Mouse (Mus musculus) cerebellum, adult 18-20 months (tissue): Measurements from ENCODE around the gene Etnppl.

Source experiments
- DNase-seq, 2 experiments: peaks; one replicate each; pipeline ENCODE4 v3.0.0; 2021

Gene Etnppl

GRCm38 (mm10) chr3:130617439-130617898 is at the start of gene Etnppl:
Etnppl (plus strand) TSS chr3:130617448.
- DNase-seq = peak in 1 of 2 experiments; percentile 5

GRCm38 (mm10) chr3:130568331-130569095 is 48.7 kb upstream of the Etnppl start:
- DNase-seq = no peak

GRCm38 (mm10) chr3:130573243-130573642 is 44.0 kb upstream of the Etnppl start:
- DNase-seq = no peak

- DNase-seq = peak; percentile 5 to 16
Observed at GRCm38 (mm10) chr3:130574652-130575051, 42.6 kb upstream of the Etnppl start.

- no peak for DNase-seq
Observed at GRCm38 (mm10) chr3:130576683-130577082, 40.6 kb upstream of the Etnppl start.

GRCm38 (mm10) chr3:130579501-130579900 is 37.7 kb upstream of the Etnppl start:
- no peak for DNase-seq

- DNase-seq = no peak
Observed at GRCm38 (mm10) chr3:130581577-130581976, 35.7 kb upstream of the Etnppl start.

GRCm38 (mm10) chr3:130582903-130583664 is 34.2 kb upstream of the Etnppl start:
- no peak for DNase-seq

- DNase-seq = no peak
Observed at GRCm38 (mm10) chr3:130584007-130584406, 33.2 kb upstream of the Etnppl start.

- no peak for DNase-seq
Observed at GRCm38 (mm10) chr3:130595050-130595449, 22.2 kb upstream of the Etnppl start.

GRCm38 (mm10) chr3:130601491-130601890 is 15.8 kb upstream of the Etnppl start:
- DNase-seq = no peak

- no peak for DNase-seq
Observed at GRCm38 (mm10) chr3:130607924-130608323, 9.3 kb upstream of the Etnppl start.

- DNase-seq = no peak
Observed at GRCm38 (mm10) chr3:130614444-130614843, 2.8 kb upstream of the Etnppl start.

- DNase-seq = no peak
Observed at GRCm38 (mm10) chr3:130615625-130616024, 1.6 kb upstream of the Etnppl start.

- no peak for DNase-seq
Observed at GRCm38 (mm10) chr3:130620517-130621146, 3.4 kb downstream of the Etnppl start.

GRCm38 (mm10) chr3:130628358-130628757 is 11.1 kb downstream of the Etnppl start:
- no peak for DNase-seq

- DNase-seq = peak; percentile 8 to 17
Observed at GRCm38 (mm10) chr3:130633859-130634258, 16.6 kb downstream of the Etnppl start.

GRCm38 (mm10) chr3:130646110-130646810 is 29.0 kb downstream of the Etnppl start:
- no peak for DNase-seq

- DNase-seq = no peak
Observed at GRCm38 (mm10) chr3:130649569-130649968, 32.3 kb downstream of the Etnppl start.

- DNase-seq = no peak
Observed at GRCm38 (mm10) chr3:130660619-130661018, 43.4 kb downstream of the Etnppl start.

- no peak for DNase-seq
Observed at GRCm38 (mm10) chr3:130662496-130662895, 45.2 kb downstream of the Etnppl start.

GRCm38 (mm10) chr3:130671291-130671690 is 54.0 kb downstream of the Etnppl start:
- no peak for DNase-seq
